Mouse (Mus musculus): ENCODE data around the gene Hlcs.

DNA sequence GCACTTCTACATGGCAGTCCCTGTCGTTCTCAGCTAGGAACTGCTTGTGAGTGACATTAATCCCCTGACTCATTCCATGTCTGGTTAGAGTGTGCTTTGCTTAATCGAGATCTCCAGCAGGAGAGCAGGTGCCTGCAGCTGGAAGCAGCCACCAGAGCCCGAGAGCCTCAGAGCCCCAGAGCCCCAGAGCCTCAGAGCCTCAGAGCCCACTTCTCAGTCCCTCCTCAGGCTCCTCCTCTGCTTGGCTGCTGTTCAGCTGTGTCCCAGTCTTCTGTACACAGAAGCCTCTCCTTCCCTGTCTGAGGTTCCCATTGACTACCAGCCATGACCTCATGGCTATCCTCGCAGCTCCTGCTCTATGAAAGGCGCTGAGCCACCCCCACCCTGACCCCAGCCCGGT is 196.0 kb downstream of the Hlcs start:
- TF ChIP-seq CTCF (IDR thresholded peaks at IDR 0.05; ENCODE audit: low read depth, low read length) (no peak), GATA2 (IDR thresholded peaks at IDR 0.05; ENCODE audit: borderline replicate concordance, low read depth, low read length) (no peak), POLR2AphosphoS5 (IDR thresholded peaks at IDR 0.05; ENCODE audit: insufficient replicate concordance, low read depth, low read length) (no peak)

Measured in G1E (cell line).